ENCODE assay signal across 9 mouse cellular contexts in genomic region chr12:76472046-76472445, GRCm38 (mm10). TPM values are rescaled to one million over a fixed set of nuclear protein-coding genes. Genes with fewer than 3 reads are reported as not detected.
DNase-seq lines count a peak whose midpoint lies in the region; ATAC-seq and TF ChIP-seq lines count a peak whose summit lies in the region.
"Had no signal": no experiment of that assay in that cellular context is flagged by ENCODE, and none has a peak within 500 bp of the region (broad histone marks: within the 10 kb centered on the region; RNA-seq: fewer than 3 reads in every experiment).

No protein-coding gene starts in this region.

- ATAC-seq in hindbrain, embryonic 11.5 days (ENCODE audit: low FRiP score), result no peak
- ATAC-seq in hindbrain, embryonic 12.5 days (ENCODE audit: low FRiP score), result no peak

- H3K27ac ChIP-seq in hindbrain, embryonic 11.5 days (ENCODE audit: low read depth, low read length), result no peak overlapping the region
- no peak overlapping the region for H3K27ac ChIP-seq in hindbrain, embryonic 12.5 days
- no peak overlapping the region for H3K27ac ChIP-seq in heart, embryonic 10.5 days
- H3K27ac ChIP-seq in layer of hippocampus, adult 2 months, result no peak overlapping the region
- H3K27ac ChIP-seq: neural tube, embryonic 12.5 days had no signal

- H3K4me3 ChIP-seq in hindbrain, embryonic 11.5 days (ENCODE audit: low read depth, low read length), result no peak overlapping the region
- no peak overlapping the region for H3K4me3 ChIP-seq in hindbrain, embryonic 12.5 days
- H3K4me3 ChIP-seq in heart, embryonic 10.5 days, result no peak overlapping the region
- no peak overlapping the region for H3K4me3 ChIP-seq in layer of hippocampus, adult 2 months
- H3K4me3 ChIP-seq: neural tube, embryonic 12.5 days had no signal

- H3K36me3 ChIP-seq in hindbrain, embryonic 11.5 days (ENCODE audit: control insufficient read depth, insufficient read depth, low read length), result no peaks in the 10 kb centered on the region
- no peaks in the 10 kb centered on the region for H3K36me3 ChIP-seq in hindbrain, embryonic 12.5 days
- H3K36me3 ChIP-seq in heart, embryonic 10.5 days, result no peaks in the 10 kb centered on the region
- H3K36me3 ChIP-seq: neural tube, embryonic 12.5 days had no signal

- no peaks in the 10 kb centered on the region for H3K27me3 ChIP-seq in hindbrain, embryonic 11.5 days (ENCODE audit: control insufficient read depth, insufficient read depth, low read length)
- no peaks in the 10 kb centered on the region for H3K27me3 ChIP-seq in hindbrain, embryonic 12.5 days
- no peaks in the 10 kb centered on the region for H3K27me3 ChIP-seq in heart, embryonic 10.5 days (ENCODE audit: insufficient read depth, poor library complexity, severe bottlenecking)
- H3K27me3 ChIP-seq: neural tube, embryonic 12.5 days had no signal

- 12% methylated on average over 4 of the region's 4 CpGs for WGBS in hindbrain, embryonic 11.5 days
- 14% methylated on average over 4 of the region's 4 CpGs for WGBS in hindbrain, embryonic 12.5 days
- WGBS in heart, embryonic 10.5 days, result 11% methylated on average over 4 of the region's 4 CpGs

- TF ChIP-seq CTCF in layer of hippocampus, adult 2 months (conservative IDR thresholded peaks at IDR 0.05), result peak; percentile 82

- no peak overlapping the region for H3K4me2 ChIP-seq in hindbrain, embryonic 11.5 days (replicated peaks; ENCODE audit: low read depth, low read length)
- no peak overlapping the region for H3K4me2 ChIP-seq in hindbrain, embryonic 12.5 days (replicated peaks)
- H3K4me2 ChIP-seq: neural tube, embryonic 12.5 days had no signal

- no peak overlapping the region for H3K9ac ChIP-seq in hindbrain, embryonic 11.5 days (ENCODE audit: low read depth, low read length)
- no peak overlapping the region for H3K9ac ChIP-seq in hindbrain, embryonic 12.5 days
- H3K9ac ChIP-seq: neural tube, embryonic 12.5 days had no signal

- H3K9me3 ChIP-seq in hindbrain, embryonic 11.5 days (ENCODE audit: control insufficient read depth, low read length), result no peaks in the 10 kb centered on the region
- no peaks in the 10 kb centered on the region for H3K9me3 ChIP-seq in hindbrain, embryonic 12.5 days (replicated peaks)
- H3K9me3 ChIP-seq in heart, embryonic 10.5 days, result no peaks in the 10 kb centered on the region
- H3K9me3 ChIP-seq: neural tube, embryonic 12.5 days had no signal

- H3K4me1 ChIP-seq in hindbrain, embryonic 11.5 days (replicated peaks; ENCODE audit: control insufficient read depth, insufficient read depth, low read length), result no peaks in the 10 kb centered on the region
- H3K4me1 ChIP-seq in hindbrain, embryonic 12.5 days, result no peaks in the 10 kb centered on the region
- H3K4me1 ChIP-seq in heart, embryonic 10.5 days, result 0 out of 2 replicates have a peak, but pooled peaks cover 6% of the 10 kb centered on the region
- H3K4me1 ChIP-seq: neural tube, embryonic 12.5 days had no signal

- DNase-seq in hindbrain, embryonic 11.5 days (ENCODE audit: low spot score), result peak; percentile 83
- DNase-seq in adrenal gland, adult 2 months, result peak; percentile 56
- DNase-seq in embryo, embryonic 10.5 days (ENCODE audit: low spot score), result peak; percentile 80
- DNase-seq in heart, embryonic 10.5 days (ENCODE audit: low spot score), result peak; percentile 85
- DNase-seq in layer of hippocampus, adult 2 months (ENCODE audit: low spot score in 2 of 2), result peak; percentile 54 to 82
- DNase-seq in lung, postnatal 14 days, result peak; percentile 77
- peak; percentile 46 to 50 for DNase-seq in right cerebral cortex, postnatal 36 days (ENCODE audit: low spot score in 2 of 2)

RNA-seq across cellular contexts. Expression of gene Ppp1r36, which starts 54.7 kb away (rescaled TPM):
- polyA plus RNA-seq in hindbrain, embryonic 11.5 days (2014; fragmentation: Nextera tagmentation; extraction: Ambion mirVana), result 1.9 and 2.3 TPM in 2 replicates
- polyA plus RNA-seq in hindbrain, embryonic 12.5 days (2016; fragmentation: Nextera tagmentation; extraction: Ambion mirVana), result 2.7 and 3.1 TPM in 2 replicates
- under 1 TPM; 0.23 to 0.24 TPM for total RNA-seq in adrenal gland, adult 2 months (2021)
- not detected in 2 replicates for polyA plus RNA-seq in adrenal gland, adult 2 months (2012; rRNA removed)
- 1.8 and 3.0 TPM in 2 replicates for polyA plus RNA-seq in heart, embryonic 10.5 days (2016; fragmentation: Nextera tagmentation; extraction: Ambion mirVana)
- 1 to 10 TPM; 1.9 TPM for total RNA-seq in layer of hippocampus, adult 2 months (2021)

RNA-seq across cellular contexts. Expression of gene Plekhg3, which starts 58.6 kb away (rescaled TPM):
- 1.9 and 2.1 TPM in 2 replicates for polyA plus RNA-seq in hindbrain, embryonic 11.5 days (2014; fragmentation: Nextera tagmentation; extraction: Ambion mirVana)
- 3.0 and 3.6 TPM in 2 replicates for polyA plus RNA-seq in hindbrain, embryonic 12.5 days (2016; fragmentation: Nextera tagmentation; extraction: Ambion mirVana)
- 10 to 100 TPM in 1 of 2 experiments, 1 to 10 TPM in 1; 9.9 to 17.5 TPM for total RNA-seq in adrenal gland, adult 2 months (2021)
- 5.1 and 7.9 TPM in 2 replicates for polyA plus RNA-seq in adrenal gland, adult 2 months (2012; rRNA removed)
- 5.1 and 5.3 TPM in 2 replicates for polyA plus RNA-seq in heart, embryonic 10.5 days (2016; fragmentation: Nextera tagmentation; extraction: Ambion mirVana)
- total RNA-seq in layer of hippocampus, adult 2 months (2021), result 10 to 100 TPM; 22.9 to 24.4 TPM
